ENCODE assay signal across 19 mouse cellular contexts in the genomic region with DNA sequence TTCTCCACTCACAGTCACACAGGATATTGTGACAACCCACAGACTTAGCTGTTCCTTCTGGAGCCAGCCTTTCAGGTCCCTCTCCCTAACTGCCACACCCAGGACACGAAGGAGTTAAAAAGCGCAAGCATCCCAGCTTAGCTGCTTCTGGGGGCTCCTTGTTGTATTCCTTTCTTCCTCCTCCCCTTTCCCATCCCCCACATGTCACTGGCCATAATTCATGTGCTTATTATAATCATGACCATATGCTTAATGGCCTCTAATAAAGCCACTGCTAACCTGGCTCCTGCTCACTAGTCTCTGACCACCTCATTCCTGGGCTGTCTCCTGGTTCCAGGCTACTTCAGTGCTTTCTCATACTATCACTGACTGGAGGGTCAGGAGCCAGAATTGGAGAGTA.
"Had no signal": no experiment of that assay in that cellular context is flagged by ENCODE, and none has a peak within 500 bp of the region (broad histone marks: within the 10 kb centered on the region; RNA-seq: fewer than 3 reads in every experiment).

No protein-coding gene starts in this region.

- H3K9me3 ChIP-seq: liver, embryonic 13.5 days; midbrain, embryonic 12.5 days; midbrain, embryonic 15.5 days; neural tube, embryonic 12.5 days; neural tube, embryonic 15.5 days; stomach, embryonic 15.5 days had no signal

- H3K4me3 ChIP-seq: layer of hippocampus, adult 2 months; liver, embryonic 13.5 days; midbrain, embryonic 12.5 days; midbrain, embryonic 15.5 days; neural tube, embryonic 12.5 days; neural tube, embryonic 15.5 days; stomach, embryonic 15.5 days had no signal

- H3K27ac ChIP-seq: kidney, postnatal 0 days; layer of hippocampus, adult 2 months; liver, embryonic 13.5 days; midbrain, embryonic 12.5 days; midbrain, embryonic 15.5 days; neural tube, embryonic 12.5 days; neural tube, embryonic 15.5 days; stomach, embryonic 15.5 days had no signal

- H3K27me3 ChIP-seq: midbrain, embryonic 15.5 days; stomach, embryonic 15.5 days had no signal

- H3K4me1 ChIP-seq: liver, embryonic 13.5 days; midbrain, embryonic 15.5 days had no signal

- H3K9ac ChIP-seq: liver, embryonic 13.5 days; midbrain, embryonic 12.5 days; midbrain, embryonic 15.5 days; neural tube, embryonic 12.5 days; neural tube, embryonic 15.5 days; stomach, embryonic 15.5 days had no signal

- DNase-seq: kidney, adult 2 months; kidney, postnatal 25 days; layer of hippocampus, adult 9-11 months; left cerebral cortex, postnatal 4 days; liver, embryonic 13.5 days; lung, adult 2 months; lung, postnatal 14 days; lung, postnatal 4 days; retina, postnatal 1 day; right cerebral cortex, postnatal 25 days; spleen, adult 18-20 months; thymus, postnatal 25 days had no signal

- ATAC-seq: midbrain, embryonic 15.5 days had no signal

- H3K4me2 ChIP-seq: liver, embryonic 13.5 days; midbrain, embryonic 12.5 days; midbrain, embryonic 15.5 days; neural tube, embryonic 12.5 days; neural tube, embryonic 15.5 days; stomach, embryonic 15.5 days had no signal

- H3K36me3 ChIP-seq: liver, embryonic 13.5 days; midbrain, embryonic 12.5 days; midbrain, embryonic 15.5 days; neural tube, embryonic 12.5 days; neural tube, embryonic 15.5 days; stomach, embryonic 15.5 days had no signal
